Mouse (Mus musculus) stomach, embryonic 14.5 days (tissue): ENCODE data around the gene Cdkn2a. TPM values are rescaled to one million over a fixed set of nuclear protein-coding genes. Genes with fewer than 3 reads are reported as not detected.

ENCODE experiments used
- ATAC-seq: fragments of 200-750 bp; cut with Nextera tagmentation; 2 replicates; pipeline ENCODE4 v1.8.0; 2017; ENCODE audit warnings: low read depth, moderate TSS enrichment; ENCODE audit not compliant: insufficient number of reproducible peaks, insufficient read depth, low FRiP score
- H3K27ac ChIP-seq: fragments of 300-500 bp; sonication (generic); 2 replicates; pipeline ENCODE4 v1.5.1; 2014; ENCODE audit warnings: mild to moderate bottlenecking, low read length, moderate library complexity, mixed read lengths
- H3K27me3 ChIP-seq: fragments of 300-500 bp; sonication (generic); 2 replicates; pipeline ENCODE4 v1.6.1; 2014; ENCODE audit warnings: low read length, control low read depth, mixed read lengths; ENCODE audit not compliant: control insufficient read depth, insufficient read depth
- H3K36me3 ChIP-seq: fragments of 300-500 bp; sonication (generic); 2 replicates; pipeline ENCODE4 v1.6.1; 2014; ENCODE audit warnings: mild to moderate bottlenecking, control low read depth, low read length, moderate library complexity, mixed read lengths; ENCODE audit not compliant: control insufficient read depth, insufficient read depth
- H3K4me1 ChIP-seq: fragments of 300-500 bp; sonication (generic); 2 replicates; pipeline ENCODE4 v1.6.1; 2014; ENCODE audit warnings: low read length, control low read depth, mixed read lengths; ENCODE audit not compliant: control insufficient read depth, insufficient read depth
- H3K4me2 ChIP-seq: fragments of 300-500 bp; sonication (generic); replicated peaks from 2 replicates; pipeline ENCODE4 v1.6.1; 2014; ENCODE audit warnings: low read depth, low read length, control low read depth
- H3K4me3 ChIP-seq: fragments of 300-500 bp; sonication (generic); 2 replicates; pipeline ENCODE4 v1.5.1; 2014; ENCODE audit warnings: low read depth, low read length, control low read depth
- H3K9ac ChIP-seq: fragments of 300-500 bp; sonication (generic); replicated peaks from 2 replicates; pipeline ENCODE4 v1.6.1; 2014; ENCODE audit warnings: low read depth, mild to moderate bottlenecking, control low read depth, low read length, moderate library complexity, mixed read lengths
- H3K9me3 ChIP-seq: fragments of 300-500 bp; sonication (generic); 2 replicates; pipeline ENCODE4 v1.6.1; 2016; ENCODE audit warnings: low read depth, low read length, control low read depth; ENCODE audit not compliant: control insufficient read depth
- WGBS: fragments of 180-500 bp; shearing (Covaris S2); extraction: QIAGEN DNeasy Blood & Tissue Kit; methylation state at CpG from one replicate; pipeline ENCODE4 v1.1.7; 2014; 5-methylcytosine and 5-hydroxymethylcytosine counted together
- polyA plus RNA-seq: library from polyadenylated mRNA; unstranded; fragments of >200 nt; fragmentation: Nextera tagmentation; extraction: Ambion mirVana; gene quantifications from 2 replicates; pipeline ENCODE4 v1.2.1, GENCODE M21; 2014

Gene Cdkn2a
- polyA plus RNA-seq, 1 experiment from 2014 or later = not detected

- Histone ChIP-seq H3K27me3 (peaks cover 78% of the 10 kb centered on the region), H3K4me1 (no peaks in the 10 kb centered on the region), H3K9me3 (no peaks in the 10 kb centered on the region), H3K9ac (no peak overlapping the region), H3K36me3 (no peaks in the 10 kb centered on the region), H3K4me3 (no peak overlapping the region), H3K27ac (no peak overlapping the region), H3K4me2 (no peak overlapping the region)
- WGBS = 1% methylated on average over 24 of the region's 24 CpGs
- ATAC-seq = no peak
Measured at GRCm38 (mm10) chr4:89274829-89275548, 19.5 kb downstream of the Cdkn2a start.

GRCm38 (mm10) chr4:89274006-89274405, 20.4 kb downstream of the Cdkn2a start:
- Histone ChIP-seq H3K9me3 (no peaks in the 10 kb centered on the region), H3K27ac (no peak overlapping the region), H3K27me3 (peaks cover 72% of the 10 kb centered on the region), H3K9ac (no peak overlapping the region), H3K36me3 (no peaks in the 10 kb centered on the region), H3K4me1 (no peaks in the 10 kb centered on the region), H3K4me2 (no peak overlapping the region), H3K4me3 (no peak overlapping the region)
- WGBS = 1% methylated on average over 14 of the region's 14 CpGs
- no peak for ATAC-seq

- Histone ChIP-seq H3K9me3 (no peaks in the 10 kb centered on the region), H3K36me3 (no peaks in the 10 kb centered on the region), H3K4me3 (no peak overlapping the region), H3K27me3 (peaks cover 68% of the 10 kb centered on the region), H3K27ac (no peak overlapping the region), H3K4me1 (no peaks in the 10 kb centered on the region), H3K9ac (no peak overlapping the region), H3K4me2 (no peak overlapping the region)
- ATAC-seq = no peak
- 1% methylated on average over 9 of the region's 9 CpGs for WGBS
Measured at GRCm38 (mm10) chr4:89273585-89273984, 20.9 kb downstream of the Cdkn2a start.

GRCm38 (mm10) chr4:89272961-89273540, 21.4 kb downstream of the Cdkn2a start:
- WGBS = under 1% methylated on average over 20 of the region's 20 CpGs
- peaks cover 64% of the 10 kb centered on the region for H3K27me3 ChIP-seq
- ATAC-seq = no peak

GRCm38 (mm10) chr4:89272101-89272718, 22.2 kb downstream of the Cdkn2a start:
- no peak overlapping the region for H3K9ac ChIP-seq
- H3K27me3 ChIP-seq = peaks cover 56% of the 10 kb centered on the region
- H3K4me1 ChIP-seq = no peaks in the 10 kb centered on the region
- 6% methylated on average over 18 of the region's 18 CpGs for WGBS
- no peaks in the 10 kb centered on the region for H3K36me3 ChIP-seq
- H3K9me3 ChIP-seq = no peaks in the 10 kb centered on the region
- no peak overlapping the region for H3K4me3 ChIP-seq
- H3K4me2 ChIP-seq = no peak overlapping the region
- H3K27ac ChIP-seq = no peak overlapping the region
- ATAC-seq = no peak

More at GRCm38 (mm10) chr4:89272961-89273540, 21.4 kb downstream of the Cdkn2a start:
- Histone ChIP-seq H3K9ac (no peak overlapping the region), H3K4me1 (no peaks in the 10 kb centered on the region), H3K27ac (no peak overlapping the region), H3K9me3 (no peaks in the 10 kb centered on the region), H3K4me2 (no peak overlapping the region), H3K4me3 (no peak overlapping the region), H3K36me3 (no peaks in the 10 kb centered on the region)

GRCm38 (mm10) chr4:89257768-89258167, 36.7 kb downstream of the Cdkn2a start:
- no peak overlapping the region for H3K27ac ChIP-seq
- H3K36me3 ChIP-seq = no peaks in the 10 kb centered on the region
- 86% methylated on average over 1 of the region's 1 CpGs for WGBS
- no peaks in the 10 kb centered on the region for H3K9me3 ChIP-seq
- H3K27me3 ChIP-seq = no peaks in the 10 kb centered on the region
- no peaks in the 10 kb centered on the region for H3K4me1 ChIP-seq
- no peak for ATAC-seq
- H3K4me2 ChIP-seq = no peak overlapping the region
- H3K4me3 ChIP-seq = no peak overlapping the region
- H3K9ac ChIP-seq = no peak overlapping the region

GRCm38 (mm10) chr4:89234446-89234845, 60.0 kb downstream of the Cdkn2a start:
- Histone ChIP-seq H3K36me3 (no peaks in the 10 kb centered on the region), H3K4me1 (no peaks in the 10 kb centered on the region), H3K27me3 (no peaks in the 10 kb centered on the region), H3K4me2 (no peak overlapping the region), H3K9me3 (no peaks in the 10 kb centered on the region), H3K9ac (no peak overlapping the region), H3K27ac (no peak overlapping the region), H3K4me3 (no peak overlapping the region)
- ATAC-seq = no peak
- 91% methylated on average over 8 of the region's 8 CpGs for WGBS
